Mouse (Mus musculus) left cerebral cortex, adult 18-20 months (tissue): ENCODE measurements at regions not wholly inside any gene's neighbourhood (a gene's known extent, or its start where the extent isn't known, plus 50 kb on each side); places are given as distances from the start of the nearest gene placed in this dataset.

Source experiments
- DNase-seq, 2 experiments: peaks; one replicate each; pipeline ENCODE4 v3.0.0; 2021 to 2022; ENCODE audit warnings: low spot score in 2 of 2, mixed read lengths in 1 of 2

DNA sequence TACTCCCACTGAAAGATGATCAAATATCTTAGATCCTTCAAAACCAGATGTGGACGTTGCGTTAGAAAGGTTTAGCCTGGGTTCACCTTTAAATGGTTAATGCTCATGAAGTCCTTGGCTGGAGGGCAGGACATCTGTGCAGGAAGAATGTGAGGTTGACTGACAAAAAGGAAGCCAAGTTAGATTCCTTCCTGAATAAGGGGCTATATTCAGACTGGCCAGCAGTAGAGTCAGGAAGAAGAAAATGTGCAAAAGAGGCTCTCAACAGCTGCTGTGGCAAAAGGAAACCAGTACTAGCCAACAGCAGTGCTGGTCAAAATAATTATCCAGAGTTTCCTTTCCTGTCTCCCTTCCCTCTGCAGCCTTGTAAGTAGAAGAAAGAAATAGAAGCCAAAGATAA is 582.0 kb upstream of the Marcks start:
- no peak for DNase-seq

DNA sequence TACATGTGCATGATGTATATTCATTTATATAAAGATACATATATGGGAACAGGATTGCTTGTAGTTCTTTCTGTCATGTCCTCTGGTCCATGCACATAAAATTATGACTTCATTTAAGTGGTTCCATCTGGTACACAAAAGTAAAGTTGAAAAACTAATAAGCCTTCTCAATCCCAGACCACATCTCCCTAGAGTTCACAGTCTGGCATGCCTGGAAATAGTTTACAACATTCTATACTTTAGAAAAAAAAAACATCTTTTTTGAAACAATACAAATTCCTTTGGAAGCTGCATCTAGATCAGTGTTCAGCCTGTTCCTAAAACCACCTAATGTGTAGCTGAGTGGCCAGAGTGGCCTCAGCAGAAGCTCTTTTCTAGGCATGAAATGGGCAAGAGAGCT is 578.2 kb upstream of the Marcks start:
- DNase-seq: no peak

GRCm38 (mm10) chr10:37711459-37711858 is 572.7 kb upstream of the Marcks start:
- no peak for DNase-seq

DNA sequence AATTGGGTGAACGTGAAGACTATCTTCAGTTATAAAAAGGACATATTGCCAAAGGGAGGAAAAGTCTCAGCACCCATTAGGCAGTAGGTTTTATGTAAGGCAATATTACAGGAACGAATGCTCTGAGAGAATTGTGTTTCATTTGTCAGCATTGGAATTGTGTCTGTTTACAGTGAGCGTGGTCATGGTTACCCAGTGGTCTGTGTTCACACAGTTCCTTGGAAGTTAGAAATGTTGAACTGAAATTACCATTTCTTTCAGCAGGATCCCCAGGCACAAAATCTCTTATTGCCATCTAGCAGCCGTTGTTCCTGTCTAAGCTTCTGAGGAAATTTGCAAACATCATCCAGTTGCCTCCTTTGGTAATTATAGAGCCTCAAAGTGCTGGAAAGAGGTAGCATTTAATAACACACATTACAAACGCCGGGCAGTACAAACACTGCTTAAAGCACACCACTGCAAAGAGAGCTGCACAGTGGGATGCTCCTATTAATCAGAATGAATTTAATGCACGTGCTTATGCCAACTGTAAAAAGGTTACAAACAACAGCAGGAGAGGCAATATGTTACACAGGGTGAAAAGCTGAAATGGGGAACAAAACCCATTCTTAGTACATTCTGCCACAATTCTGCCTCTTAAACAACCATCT is 555.4 kb upstream of the Marcks start:
- no peak for DNase-seq

- DNase-seq: no peak
Observed at GRCm38 (mm10) chr10:37692851-37693250, 554.1 kb upstream of the Marcks start.

- no peak for DNase-seq
Observed at GRCm38 (mm10) chr10:37691939-37692338, 553.2 kb upstream of the Marcks start.

DNA sequence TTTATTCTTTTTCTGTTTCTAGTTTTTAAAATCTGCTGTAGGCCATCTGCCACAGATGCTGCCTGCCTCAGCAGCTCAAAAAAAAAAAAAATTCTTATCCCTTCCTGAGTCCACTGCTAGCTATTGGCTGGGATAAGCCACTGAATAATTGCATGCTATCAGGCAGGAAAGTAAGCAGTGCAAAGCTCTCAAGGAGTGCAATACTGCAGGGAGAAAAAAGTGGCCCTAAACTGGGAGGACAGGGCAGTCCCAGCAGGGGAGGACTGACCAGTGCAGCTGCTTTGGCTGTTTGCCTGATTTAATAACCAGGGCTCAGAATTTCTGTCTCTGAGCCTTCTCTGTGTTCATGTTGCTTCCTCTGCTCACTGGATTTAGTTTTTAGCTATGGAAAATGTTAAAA is 544.4 kb upstream of the Marcks start:
- no peak for DNase-seq

DNA sequence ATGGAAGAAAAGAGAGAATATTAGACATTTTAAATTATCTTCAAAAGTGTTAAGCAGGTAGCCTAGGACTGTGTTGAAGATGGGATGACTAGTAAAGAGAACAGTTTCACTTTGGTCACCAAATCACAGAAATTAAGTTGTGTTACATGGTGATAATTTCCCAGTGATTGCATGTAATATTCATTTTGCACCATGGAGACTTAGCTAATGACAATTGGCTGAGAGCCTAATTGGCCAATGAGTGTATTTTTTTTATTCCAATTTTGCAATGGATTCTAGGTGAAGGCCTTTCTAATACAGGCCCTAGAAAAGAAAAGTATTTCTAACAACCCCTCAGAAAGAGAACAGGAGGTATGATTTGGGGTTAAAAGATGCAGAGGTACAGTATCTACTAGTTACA is 541.9 kb upstream of the Marcks start:
- DNase-seq: no peak

DNA sequence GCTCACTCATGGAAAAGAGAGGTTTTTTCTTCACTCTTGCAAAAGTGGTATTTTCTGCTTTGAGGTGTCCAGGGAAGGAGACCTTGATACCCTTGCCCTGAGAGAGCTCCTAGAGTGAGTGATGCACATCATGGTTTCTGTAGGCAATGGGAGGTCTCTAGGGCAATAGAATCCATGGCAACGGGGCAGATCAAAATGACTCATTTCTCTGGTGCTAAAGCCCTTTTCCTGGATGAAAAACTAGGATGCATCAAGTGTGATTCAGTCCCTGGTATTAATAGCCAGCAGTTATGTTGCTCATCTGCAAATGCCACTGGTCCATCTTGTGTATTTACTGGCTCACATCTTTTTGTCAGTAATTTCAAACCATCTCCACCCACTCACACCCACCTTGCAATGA is 539.1 kb upstream of the Marcks start:
- no peak for DNase-seq

DNA sequence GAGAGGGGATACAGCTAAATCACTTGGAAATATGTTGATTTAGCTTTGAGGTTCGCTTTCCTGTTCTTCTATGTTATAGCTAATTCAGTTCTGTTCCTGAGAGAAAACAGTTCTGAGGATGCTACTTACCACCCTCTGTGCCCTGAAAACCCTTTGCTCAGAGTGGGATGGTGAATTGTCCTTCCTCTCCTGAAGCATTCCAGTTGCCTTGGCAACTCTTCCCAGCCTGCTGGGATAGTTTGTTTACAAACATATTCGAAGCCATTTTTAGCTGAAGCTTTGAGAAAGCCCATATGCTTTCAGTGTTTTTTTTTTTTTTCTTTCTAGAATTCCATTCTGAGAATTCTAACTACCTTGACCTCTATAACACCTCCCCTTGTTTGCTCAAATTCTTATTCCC is 530.1 kb upstream of the Marcks start:
- no peak for DNase-seq

DNA sequence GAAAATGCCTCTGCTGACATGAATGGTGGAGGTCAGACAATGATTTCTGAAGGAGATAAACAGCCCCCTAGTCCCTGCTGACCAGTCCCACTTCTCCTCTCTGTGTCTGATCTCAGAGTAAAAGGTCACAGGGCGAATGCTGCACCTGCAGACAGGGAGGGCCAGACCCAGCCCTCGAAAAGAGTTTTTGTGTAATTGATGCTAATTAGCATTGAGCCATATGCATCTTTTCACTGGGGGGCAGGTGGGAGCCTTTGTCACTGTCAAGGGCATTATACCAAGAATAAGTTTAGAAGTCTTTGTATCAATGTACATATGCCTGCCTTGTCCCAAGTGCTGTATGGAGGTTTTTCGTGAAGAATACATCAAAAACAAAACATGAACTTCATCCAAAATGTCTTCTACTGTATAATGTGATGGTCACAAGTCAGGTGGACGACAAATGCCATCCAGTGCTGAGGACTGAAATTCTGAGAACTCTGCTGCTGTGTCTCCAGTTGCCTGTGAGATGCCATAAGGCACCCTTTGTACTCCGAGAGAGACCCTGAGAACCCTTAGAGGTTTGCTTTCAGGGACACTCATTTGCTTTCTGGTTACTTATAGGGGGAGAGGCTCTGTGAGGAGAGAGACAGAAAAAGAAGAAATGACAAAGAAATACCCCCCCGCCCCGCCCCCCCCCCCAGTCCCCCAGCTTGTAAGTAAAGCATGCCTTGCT is 528.5 kb upstream of the Marcks start:
- DNase-seq: no peak

GRCm38 (mm10) chr10:37666535-37666934 is 527.8 kb upstream of the Marcks start:
- no peak for DNase-seq

DNA sequence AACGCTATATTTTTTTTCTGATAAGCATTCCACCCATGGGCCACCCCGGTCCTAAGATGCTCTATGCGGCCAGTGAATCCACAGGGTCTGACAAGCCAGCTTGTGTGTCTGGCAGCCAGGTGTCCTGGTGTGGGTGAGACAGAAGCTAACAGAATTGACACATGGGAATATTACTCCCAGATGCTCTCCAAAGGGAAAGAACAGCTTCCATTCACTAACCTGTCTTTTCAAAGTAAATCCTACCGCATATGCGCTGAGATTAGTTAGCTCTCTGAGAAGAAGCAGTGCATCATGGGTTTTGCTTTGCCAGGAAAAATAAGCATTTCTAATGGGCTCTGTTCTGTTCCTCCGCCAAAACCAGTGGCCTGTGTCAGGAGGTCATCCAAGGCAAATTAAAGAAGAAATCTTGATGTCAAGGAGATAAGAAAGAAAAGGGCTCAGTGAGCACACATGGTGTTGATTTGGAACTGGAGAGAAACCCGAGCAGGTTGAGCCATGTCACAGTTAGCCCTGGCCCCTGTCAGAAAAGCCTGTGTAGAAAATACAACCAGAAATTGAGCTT is 498.4 kb upstream of the Marcks start:
- no peak for DNase-seq

- DNase-seq: no peak
Observed at GRCm38 (mm10) chr10:37636421-37636820, 497.7 kb upstream of the Marcks start.

DNA sequence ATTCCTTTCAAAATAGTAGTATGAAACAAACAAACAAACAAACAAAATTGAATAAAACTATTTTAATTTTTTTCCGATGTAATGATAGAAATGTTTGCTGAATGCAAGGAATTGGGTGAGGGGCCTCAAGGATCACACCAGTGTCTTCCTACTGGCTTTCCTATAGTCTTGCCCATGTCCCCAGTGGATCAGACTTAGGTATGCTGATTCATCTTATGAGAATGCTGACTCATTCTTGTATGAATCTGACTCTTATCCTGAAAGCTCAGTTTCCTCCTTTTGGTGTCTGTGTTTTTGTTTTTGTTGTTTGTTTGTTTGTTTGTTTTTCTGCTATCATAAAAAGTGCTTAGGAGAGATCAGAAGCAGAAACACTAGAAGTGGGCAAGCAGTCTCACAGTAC is 491.7 kb upstream of the Marcks start:
- DNase-seq: no peak

DNA sequence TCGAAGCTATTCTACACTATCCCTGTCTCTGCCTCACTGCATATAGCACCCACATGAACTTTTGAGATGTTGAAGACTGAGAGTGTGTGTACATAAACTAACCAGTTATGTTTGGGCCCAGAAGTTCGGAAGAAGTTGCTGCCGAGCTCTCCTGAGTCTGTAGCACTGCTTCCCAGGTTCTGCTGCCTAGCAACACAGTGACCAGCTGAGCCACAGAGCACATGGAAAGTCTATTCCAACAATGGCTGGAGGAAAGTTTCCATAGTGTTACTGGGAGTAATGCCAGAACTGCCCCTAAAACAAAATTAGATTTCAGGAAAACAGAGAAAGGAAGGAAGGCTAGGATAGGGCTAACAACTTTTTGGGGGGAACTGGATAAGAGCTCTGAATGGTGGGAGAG is 489.2 kb upstream of the Marcks start:
- no peak for DNase-seq

- DNase-seq: no peak
Observed at GRCm38 (mm10) chr10:37626758-37627201, 488.1 kb upstream of the Marcks start.

GRCm38 (mm10) chr10:37625972-37626757 is 487.4 kb upstream of the Marcks start:
- DNase-seq: no peak

- DNase-seq: no peak
Observed at GRCm38 (mm10) chr10:37623041-37623440, 484.3 kb upstream of the Marcks start.

GRCm38 (mm10) chr10:37618606-37619005 is 479.9 kb upstream of the Marcks start:
- no peak for DNase-seq

DNA sequence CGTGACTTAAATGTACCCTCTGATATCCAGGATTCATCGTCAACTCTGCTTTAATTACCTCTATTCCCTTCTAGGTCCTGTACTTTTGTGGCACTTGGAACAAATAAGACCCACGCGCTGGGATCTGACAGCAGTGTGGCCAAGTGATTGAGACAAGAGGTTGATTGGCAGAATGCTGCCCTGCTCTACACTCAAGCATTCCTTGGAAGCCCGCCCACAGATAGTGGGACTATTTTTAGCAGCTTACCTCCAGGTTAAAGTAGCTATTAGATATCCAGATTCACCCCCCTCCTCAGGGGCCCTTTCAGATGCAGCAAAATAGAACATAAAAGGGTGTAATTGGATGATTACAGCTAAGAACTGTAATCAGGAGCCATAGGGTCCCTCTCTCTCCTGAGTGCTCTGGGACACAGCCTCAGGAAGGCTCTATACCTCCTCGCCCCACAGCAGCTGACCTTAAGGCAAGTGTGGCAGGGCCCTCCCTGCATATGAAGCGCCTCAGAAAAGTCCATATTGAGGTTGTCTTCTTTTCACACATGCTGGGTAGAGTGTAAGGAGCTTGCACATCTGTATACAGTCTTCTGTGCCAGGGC is 479.1 kb upstream of the Marcks start:
- DNase-seq: no peak
